In genomic region chr11:102339624-102340023, GRCm38 (mm10) we compare ENCODE assay signal across 11 mouse cellular contexts. TPM values are rescaled to one million over a fixed set of nuclear protein-coding genes. Genes with fewer than 3 reads are reported as not detected.
A peak's percentile ranks its signal among the peaks of the same experiment; 100 is the strongest.
DNase-seq lines count a peak whose midpoint lies in the region; ATAC-seq and TF ChIP-seq lines count a peak whose summit lies in the region.
"Had no signal": no experiment of that assay in that cellular context is flagged by ENCODE, and none has a peak within 500 bp of the region (broad histone marks: within the 10 kb centered on the region; RNA-seq: fewer than 3 reads in every experiment).

No protein-coding gene starts in this region.

- H3K4me2 ChIP-seq in intestine, embryonic 15.5 days (replicated peaks), result no peak overlapping the region
- H3K4me2 ChIP-seq: hindbrain, embryonic 15.5 days had no signal

- no peak for TF ChIP-seq POLR2A in small intestine, adult 2 months (IDR thresholded peaks at IDR 0.05; ENCODE audit: low read depth, low read length)

- WGBS in heart, embryonic 10.5 days, result 53% methylated on average over 4 of the region's 4 CpGs
- WGBS in small intestine, adult 2 months, result 70% methylated on average over 4 of the region's 4 CpGs
- 66% methylated on average over 4 of the region's 4 CpGs for WGBS in intestine, embryonic 15.5 days

- H3K27me3 ChIP-seq in heart, embryonic 10.5 days (ENCODE audit: insufficient read depth, poor library complexity, severe bottlenecking), result no peaks in the 10 kb centered on the region
- no peaks in the 10 kb centered on the region; the same call in 1 of the 2 replicates for H3K27me3 ChIP-seq in small intestine, adult 2 months (ENCODE audit: control insufficient read depth, insufficient read depth, low read length)
- no peaks in the 10 kb centered on the region for H3K27me3 ChIP-seq in intestine, embryonic 15.5 days (replicated peaks)
- H3K27me3 ChIP-seq: hindbrain, embryonic 15.5 days had no signal

- no peak overlapping the region for H3K9ac ChIP-seq in intestine, embryonic 15.5 days
- H3K9ac ChIP-seq: hindbrain, embryonic 15.5 days had no signal

- TF ChIP-seq CTCF in small intestine, adult 2 months (IDR thresholded peaks at IDR 0.05; ENCODE audit: extremely low read depth, insufficient read length, insufficient replicate concordance, low read depth, low read length), result peak; percentile 34; the same call in 1 of the 2 replicates

- H3K4me1 ChIP-seq in heart, embryonic 10.5 days, result peaks cover 2% of the 10 kb centered on the region
- H3K4me1 ChIP-seq in small intestine, adult 2 months (ENCODE audit: control insufficient read depth, insufficient read depth, insufficient read length, low read length), result peaks cover 3% of the 10 kb centered on the region; the same call in 1 of the 2 replicates
- peaks cover 7% of the 10 kb centered on the region; the same call in 1 of the 2 replicates for H3K4me1 ChIP-seq in intestine, embryonic 15.5 days (replicated peaks)

- no peak overlapping the region for H3K4me3 ChIP-seq in heart, embryonic 10.5 days
- no peak overlapping the region for H3K4me3 ChIP-seq in small intestine, adult 2 months (ENCODE audit: low read depth, low read length)
- no peak overlapping the region for H3K4me3 ChIP-seq in intestine, embryonic 15.5 days (replicated peaks)
- H3K4me3 ChIP-seq: hindbrain, embryonic 15.5 days had no signal

- no peak for ATAC-seq in intestine, embryonic 15.5 days

- DNase-seq in heart, embryonic 10.5 days (ENCODE audit: low spot score), result peak; percentile 73
- DNase-seq in heart, postnatal 10 days, result no peak
- DNase-seq in spleen, postnatal 4 days (ENCODE audit: low spot score in 2 of 2), result peak; percentile 22 to 64
- no peak for DNase-seq in spleen, postnatal 14 days (ENCODE audit: low spot score in 2 of 2)
- DNase-seq in T-cell, adult 2 months (ENCODE audit: low spot score), result peak; percentile 25
- no peak for DNase-seq in gastrocnemius, adult 18-20 months (ENCODE audit: low spot score)
- DNase-seq: heart, adult 18-20 months had no signal

- no peak overlapping the region for H3K27ac ChIP-seq in heart, embryonic 10.5 days
- no peak overlapping the region for H3K27ac ChIP-seq in small intestine, adult 2 months (ENCODE audit: insufficient read depth, low read depth, low read length)
- no peak overlapping the region for H3K27ac ChIP-seq in intestine, embryonic 15.5 days
- H3K27ac ChIP-seq: hindbrain, embryonic 15.5 days; macrophage had no signal

- no peaks in the 10 kb centered on the region for H3K9me3 ChIP-seq in heart, embryonic 10.5 days
- H3K9me3 ChIP-seq in intestine, embryonic 15.5 days, result no peaks in the 10 kb centered on the region
- H3K9me3 ChIP-seq: hindbrain, embryonic 15.5 days had no signal

- intact Hi-C loops in heart, postnatal 10 days (cut with DNase I), result no loop called here

- H3K36me3 ChIP-seq in heart, embryonic 10.5 days, result no peaks in the 10 kb centered on the region
- no peaks in the 10 kb centered on the region for H3K36me3 ChIP-seq in small intestine, adult 2 months (ENCODE audit: control insufficient read depth, insufficient read depth, low read length)
- no peaks in the 10 kb centered on the region for H3K36me3 ChIP-seq in intestine, embryonic 15.5 days
- H3K36me3 ChIP-seq: hindbrain, embryonic 15.5 days had no signal

RNA-seq across cellular contexts. Expression of gene Ubtf, which starts 20.1 kb away (rescaled TPM):
- polyA plus RNA-seq in heart, embryonic 10.5 days (2016; fragmentation: Nextera tagmentation; extraction: Ambion mirVana), result 60.4 and 75.4 TPM in 2 replicates
- total RNA-seq in heart, postnatal 10 days (2021), result 10 to 100 TPM; 78.3 to 80.9 TPM
- polyA plus RNA-seq in small intestine, adult 2 months (2012; rRNA removed), result 10.5 and 17.6 TPM in 2 replicates
- polyA plus RNA-seq in intestine, embryonic 15.5 days (2015; fragmentation: Nextera tagmentation; extraction: Ambion mirVana), result 77.8 and 80.2 TPM in 2 replicates
- 10 to 100 TPM; 35.4 to 42.6 TPM for total RNA-seq in gastrocnemius, adult 18-20 months (2021)

RNA-seq across cellular contexts. Expression of gene Slc4a1, which starts 26.4 kb away (rescaled TPM):
- 88.9 and 128 TPM in 2 replicates for polyA plus RNA-seq in heart, embryonic 10.5 days (2016; fragmentation: Nextera tagmentation; extraction: Ambion mirVana)
- 10 to 100 TPM in 1 of 2 experiments, 1 to 10 TPM in 1; 3.5 to 13.0 TPM for total RNA-seq in heart, postnatal 10 days (2021)
- not detected in 2 replicates for polyA plus RNA-seq in small intestine, adult 2 months (2012; rRNA removed)
- 15.2 and 18.0 TPM in 2 replicates for polyA plus RNA-seq in intestine, embryonic 15.5 days (2015; fragmentation: Nextera tagmentation; extraction: Ambion mirVana)
- total RNA-seq in gastrocnemius, adult 18-20 months (2021), result under 1 TPM in 1 of 2 experiments, not detected in 1; 0.07 TPM
- polyA plus RNA-seq: macrophage had no signal

RNA-seq across cellular contexts. Expression of gene Atxn7l3, which starts 43.2 kb away (rescaled TPM):
- polyA plus RNA-seq in heart, embryonic 10.5 days (2016; fragmentation: Nextera tagmentation; extraction: Ambion mirVana), result 9.1 and 14.3 TPM in 2 replicates
- total RNA-seq in heart, postnatal 10 days (2021), result 10 to 100 TPM; 34.1 to 38.3 TPM
- polyA plus RNA-seq in small intestine, adult 2 months (2012; rRNA removed), result 15.1 and 30.2 TPM in 2 replicates
- 11.8 and 13.6 TPM in 2 replicates for polyA plus RNA-seq in intestine, embryonic 15.5 days (2015; fragmentation: Nextera tagmentation; extraction: Ambion mirVana)
- total RNA-seq in gastrocnemius, adult 18-20 months (2021), result 10 to 100 TPM in 1 of 2 experiments, 1 to 10 TPM in 1; 9.3 to 13.0 TPM

RNA-seq across cellular contexts. Expression of gene Rundc3a, which starts 53.6 kb away (rescaled TPM):
- 0.74 and 1.8 TPM in 2 replicates for polyA plus RNA-seq in heart, embryonic 10.5 days (2016; fragmentation: Nextera tagmentation; extraction: Ambion mirVana)
- total RNA-seq in heart, postnatal 10 days (2021), result under 1 TPM; 0.29 to 0.32 TPM
- polyA plus RNA-seq in small intestine, adult 2 months (2012; rRNA removed), result 2.5 and 6.5 TPM in 2 replicates
- 8.7 and 10.8 TPM in 2 replicates for polyA plus RNA-seq in intestine, embryonic 15.5 days (2015; fragmentation: Nextera tagmentation; extraction: Ambion mirVana)
- not detected for total RNA-seq in gastrocnemius, adult 18-20 months (2021)

RNA-seq across cellular contexts. Expression of gene Tmub2, which starts 54.9 kb away (rescaled TPM):
- 40.1 and 41.8 TPM in 2 replicates for polyA plus RNA-seq in heart, embryonic 10.5 days (2016; fragmentation: Nextera tagmentation; extraction: Ambion mirVana)
- total RNA-seq in heart, postnatal 10 days (2021), result 10 to 100 TPM; 29.0 to 31.1 TPM
- polyA plus RNA-seq in small intestine, adult 2 months (2012; rRNA removed), result 29.4 and 60.2 TPM in 2 replicates
- 44.3 and 48.5 TPM in 2 replicates for polyA plus RNA-seq in intestine, embryonic 15.5 days (2015; fragmentation: Nextera tagmentation; extraction: Ambion mirVana)
- total RNA-seq in gastrocnemius, adult 18-20 months (2021), result 10 to 100 TPM; 14.6 to 15.8 TPM

Comparison
In these comparisons a context has a peak if more than half of its experiments do, and no peak if none do; other contexts are left out.
1. DNase-seq: peak in heart, embryonic 10.5 days (single experiment), spleen, postnatal 4 days (2 of 2) and T-cell, adult 2 months (single experiment); none in heart, postnatal 10 days (0 of 2), spleen, postnatal 14 days (0 of 2) and gastrocnemius, adult 18-20 months (single experiment).
2. RNA of gene Slc4a1, which starts 26.4 kb away (polyA plus RNA-seq): 88.9 to 128 TPM in heart, embryonic 10.5 days and 15.2 to 18.0 TPM in intestine, embryonic 15.5 days; not detected in small intestine, adult 2 months; every median in the first group is over 10 times any median in the second.